Mouse (Mus musculus): ENCODE measurements around the gene Lrrfip2.

DNA sequence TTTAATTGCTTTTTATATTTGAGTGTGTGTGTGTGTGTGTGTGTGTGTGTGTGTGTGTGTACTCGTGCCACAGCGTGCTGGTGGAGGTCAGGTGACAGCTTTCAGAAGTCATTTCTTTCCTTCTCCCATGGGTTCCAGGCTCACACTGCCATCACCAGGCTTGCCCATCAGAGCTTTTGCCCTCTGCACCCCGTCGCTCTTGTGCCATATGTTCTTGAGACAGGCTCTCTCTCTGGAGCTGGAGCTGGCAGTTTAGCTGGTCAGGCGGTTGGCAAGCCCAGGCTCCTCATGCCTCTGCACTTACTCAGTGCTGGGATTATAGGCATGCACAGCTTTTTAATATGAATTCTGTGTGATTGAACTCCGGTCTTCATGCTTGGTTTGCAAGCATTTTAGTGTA, 25.3 kb downstream of the Lrrfip2 start:
- no peak for TF ChIP-seq POLR2A (IDR thresholded peaks at IDR 0.05; ENCODE audit: borderline replicate concordance, extremely low read depth, low read depth, low read length)
- TF ChIP-seq CTCF (IDR thresholded peaks at IDR 0.05; ENCODE audit: insufficient read depth, low read length), result no peak

All from lung, adult 2 months (tissue).